Mouse (Mus musculus): Measurements from ENCODE around the gene Mrpl19. TPM values are rescaled to one million over a fixed set of nuclear protein-coding genes. Genes with fewer than 3 reads are reported as not detected.

Gene Mrpl19
- polyA plus RNA-seq (2015; fragmentation: Nextera tagmentation; extraction: Ambion mirVana) = 24.4 and 26.1 TPM in 2 replicates

GRCm38 (mm10) chr6:81965296-81966067 lies at the start of gene Mrpl19:
Gene Mrpl19 (minus strand): TSS chr6:81965958.

DNA sequence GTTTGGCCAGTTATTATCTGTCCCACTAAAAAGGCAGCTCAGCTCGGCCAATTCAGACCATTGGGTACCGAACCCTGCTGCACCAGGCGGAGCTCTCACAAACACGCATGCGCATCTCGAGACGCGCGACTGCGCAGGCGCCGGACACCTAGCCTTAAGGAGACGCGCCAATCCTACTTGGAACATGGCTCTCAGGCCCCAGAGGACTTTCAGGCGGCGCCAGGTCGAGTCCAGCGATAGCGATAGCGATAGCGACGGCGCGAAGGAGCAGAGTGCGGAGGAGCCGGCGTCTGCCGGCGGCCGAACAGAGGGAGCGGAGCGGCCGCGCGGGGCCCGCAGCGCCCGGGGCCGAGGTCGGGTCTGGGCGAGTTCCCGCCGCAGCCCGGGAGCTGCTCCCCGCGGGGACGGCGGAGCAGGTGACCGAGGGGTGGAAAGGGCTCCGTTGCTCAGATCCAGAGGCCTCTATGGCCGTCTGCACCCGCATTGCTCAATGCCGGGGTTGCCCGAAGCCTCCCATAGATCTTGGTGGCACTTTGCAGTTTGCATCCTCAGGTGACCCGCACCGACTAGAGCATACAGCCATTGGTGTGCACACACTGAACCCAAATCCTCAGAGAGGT lies 42.1 kb downstream of the Mrpl19 start, which contains the start of gene Gcfc2:
TSS of gene Gcfc2 (plus strand) at position 147 of the 620 bp plus-strand sequence.

Other genes with a start within 250 kb of the Mrpl19 start
- gene Gcfc2, start 42.3 kb downstream of the Mrpl19 start, polyA plus RNA-seq (2015; fragmentation: Nextera tagmentation; extraction: Ambion mirVana) = 3.4 and 3.7 TPM in 2 replicates
- gene Eva1a, start 75.1 kb upstream of the Mrpl19 start, polyA plus RNA-seq (2015; fragmentation: Nextera tagmentation; extraction: Ambion mirVana) = 22.7 TPM in 2 replicates

Data from urinary bladder, postnatal 0 days (tissue).